Mouse (Mus musculus) v-Abl transformed pro-B cells (cell line): ENCODE measurements around the gene Olfr767.
"Not testable (repeated sequence)": the region's sequence is repeated elsewhere in the genome, so short reads cannot be mapped to it uniquely, and the experiment has no call there.

Experiments used
- in situ Hi-C, 2 experiments: fragments of 400-800 bp; cut with MboI; formaldehyde crosslinking; loops; one replicate each; pipeline ENCODE4 v1.15.1; 2025; ENCODE audit not compliant: unreplicated experiment in 2 of 2

Gene Olfr767

DNA sequence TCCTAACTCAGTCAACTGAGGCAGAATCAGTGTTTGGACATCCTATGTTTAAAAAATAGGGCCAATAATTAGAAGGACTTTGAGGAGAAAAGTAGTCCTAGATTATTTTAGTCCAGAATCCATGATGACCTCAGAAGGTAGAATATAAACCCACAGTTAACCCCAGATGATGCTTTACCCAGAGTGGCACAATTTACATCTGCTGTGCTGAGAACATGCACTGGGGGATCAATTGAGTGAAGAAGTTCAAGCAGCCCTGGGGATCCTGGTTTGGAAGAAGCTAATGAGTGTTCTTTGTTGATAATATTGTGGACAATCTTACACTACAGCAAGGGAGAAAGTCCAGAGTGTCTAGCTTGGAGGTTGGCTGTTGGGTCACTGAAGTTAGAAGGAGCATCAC is at the start of gene Olfr767:
Gene Olfr767, minus strand, starts transcription at position 101 of the 400 bp plus-strand sequence.
- in situ Hi-C loops = not testable (repeated sequence)

DNA sequence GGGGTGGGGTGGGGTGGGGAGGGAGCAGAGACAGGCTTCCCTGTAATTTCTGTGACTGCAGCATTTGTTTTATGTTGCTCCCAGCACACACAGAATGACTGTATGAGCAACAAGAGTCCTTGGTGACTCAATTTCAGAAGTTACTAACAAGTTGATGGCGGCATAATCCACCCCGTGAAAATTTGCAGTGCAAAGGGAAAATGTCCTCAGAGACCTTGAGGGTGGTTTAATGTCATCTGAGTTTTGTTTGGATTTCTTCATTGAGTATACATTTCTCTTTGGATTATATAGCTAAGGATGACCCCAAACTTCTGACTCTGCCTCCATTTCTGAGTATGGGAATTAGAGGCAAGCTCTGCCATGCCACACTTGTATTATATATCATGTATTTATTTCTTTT is 35.1 kb upstream of the Olfr767 start, which contains the start of gene Olfr769:
Gene Olfr769, minus strand, starts transcription at position 101 of the 400 bp plus-strand sequence.
- in situ Hi-C loops = no loop called here

DNA sequence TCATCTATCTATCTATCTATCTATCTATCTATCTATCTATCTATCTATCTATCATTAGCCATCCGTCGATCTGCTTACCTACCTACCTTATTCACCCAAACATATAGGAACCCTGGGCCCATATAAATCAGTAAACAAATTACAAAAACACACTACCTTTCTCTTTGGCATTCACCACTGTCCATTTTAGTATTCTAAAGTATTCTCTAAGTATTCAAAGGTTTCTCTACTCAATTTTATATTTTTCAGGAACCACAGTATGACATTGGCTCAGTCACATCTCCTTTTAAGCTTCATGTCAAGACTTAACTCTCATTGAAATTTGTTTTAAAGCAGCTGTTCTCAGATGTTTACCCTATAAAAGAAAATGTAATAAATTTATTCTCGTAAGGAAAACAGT is 32.4 kb upstream of the Olfr767 start:
- in situ Hi-C loops = no loop called here

DNA sequence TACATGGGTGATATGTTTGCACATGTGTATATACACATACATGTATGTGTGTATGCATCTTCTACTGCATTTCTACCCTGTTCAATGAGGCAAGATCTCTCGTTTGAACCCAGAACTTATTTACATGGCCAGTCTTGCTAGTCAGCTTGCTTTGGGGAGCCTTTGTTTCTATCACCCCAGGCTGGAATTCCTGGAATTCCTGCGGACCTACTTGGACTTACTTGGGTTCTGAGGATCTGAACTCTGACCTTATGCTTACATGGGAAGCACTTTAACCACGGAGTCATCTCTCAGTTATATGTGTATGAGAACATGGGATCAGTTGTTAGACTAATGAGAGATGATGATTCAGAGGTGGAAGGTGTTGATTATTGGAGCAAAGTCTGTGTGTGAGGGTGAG is 18.5 kb upstream of the Olfr767 start:
- in situ Hi-C loops = no loop called here

DNA sequence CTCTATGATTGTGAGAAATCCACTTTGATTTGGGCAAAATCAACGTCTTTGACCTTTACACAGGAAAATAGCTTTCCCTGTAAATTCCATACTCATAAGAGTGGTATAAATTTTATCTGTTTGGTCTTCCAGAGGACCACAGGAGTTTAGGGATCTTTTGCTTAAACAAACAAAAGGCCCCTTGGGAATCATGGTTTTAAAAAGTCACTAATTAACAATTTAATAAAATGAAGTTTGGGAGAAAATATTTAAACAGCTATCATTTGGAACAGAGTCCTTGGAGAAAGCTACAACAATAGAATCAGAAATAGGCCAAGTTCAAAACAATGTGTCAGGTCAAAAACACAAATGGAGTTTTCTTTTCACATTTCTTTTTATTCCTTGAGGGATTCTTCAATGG is 16.6 kb upstream of the Olfr767 start, which contains the start of gene Olfr768:
Gene Olfr768, minus strand, starts transcription at position 101 of the 400 bp plus-strand sequence.
- in situ Hi-C loops = no loop called here

DNA sequence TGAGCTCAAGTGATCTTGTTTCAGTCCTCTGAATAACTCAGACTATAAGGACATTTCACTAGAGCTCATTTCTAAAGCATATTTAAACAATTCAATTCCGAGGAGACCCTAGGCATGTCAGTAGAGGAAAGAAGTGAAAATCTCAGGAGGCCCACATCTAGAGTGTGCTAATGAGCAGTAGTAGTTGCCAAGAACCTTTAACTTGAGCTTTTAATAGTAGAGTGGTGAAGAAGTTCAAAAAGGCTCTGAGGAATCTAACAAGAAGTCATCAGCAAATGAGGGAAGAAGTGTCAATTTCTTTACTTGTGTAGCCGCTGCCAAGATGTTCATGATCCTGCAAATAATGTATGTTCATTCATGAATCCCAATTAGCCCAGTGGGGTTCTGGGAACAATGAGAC is 13.8 kb downstream of the Olfr767 start, which contains the start of gene Olfr766-ps1:
Gene Olfr766-ps1, minus strand, starts transcription at position 101 of the 400 bp plus-strand sequence.
- in situ Hi-C loops = no loop called here

DNA sequence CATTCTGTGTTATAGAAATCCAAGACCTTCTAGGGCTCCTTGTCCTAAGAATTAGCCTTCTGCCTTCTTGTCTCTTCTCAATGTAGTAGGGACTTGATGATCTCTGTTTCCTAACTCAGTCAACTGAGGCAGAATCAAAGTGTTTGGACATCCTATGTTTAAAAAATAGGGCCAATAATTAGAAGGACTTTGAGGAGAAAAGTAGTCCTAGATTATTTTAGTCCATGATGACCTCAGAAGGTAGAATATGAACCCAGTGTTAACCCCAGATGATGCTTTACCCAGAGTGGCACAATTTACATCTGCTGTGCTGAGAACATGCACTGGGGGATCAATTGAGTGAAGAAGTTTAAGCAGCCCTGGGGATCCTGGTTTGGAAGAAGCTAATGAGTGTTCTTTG is 32.8 kb downstream of the Olfr767 start, which contains the start of gene Olfr765:
Gene Olfr765, minus strand, starts transcription at position 101 of the 400 bp plus-strand sequence.
- in situ Hi-C loops = not testable (repeated sequence)

DNA sequence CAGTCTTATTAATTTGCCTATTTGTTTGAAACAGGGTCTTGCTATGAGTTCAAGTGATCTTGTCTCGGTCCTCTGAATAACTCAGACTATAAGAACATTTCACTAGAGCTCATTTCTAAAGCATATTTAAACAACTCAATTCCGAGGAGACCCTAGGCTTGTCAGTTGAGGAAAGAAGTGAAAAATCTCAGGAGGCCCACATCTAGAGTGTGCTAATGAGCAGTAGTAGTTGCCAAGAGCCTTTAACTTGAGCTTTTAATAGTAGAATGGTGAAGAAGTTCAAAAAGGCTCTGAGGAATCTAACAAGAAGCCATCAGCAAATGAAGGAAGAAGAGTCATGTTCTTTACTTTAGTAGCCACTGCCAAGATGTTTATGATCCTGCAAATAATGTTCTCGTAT is 42.9 kb downstream of the Olfr767 start, which contains the start of gene Olfr764-ps1:
Gene Olfr764-ps1, minus strand, starts transcription at position 101 of the 400 bp plus-strand sequence.
- in situ Hi-C loops = no loop called here

DNA sequence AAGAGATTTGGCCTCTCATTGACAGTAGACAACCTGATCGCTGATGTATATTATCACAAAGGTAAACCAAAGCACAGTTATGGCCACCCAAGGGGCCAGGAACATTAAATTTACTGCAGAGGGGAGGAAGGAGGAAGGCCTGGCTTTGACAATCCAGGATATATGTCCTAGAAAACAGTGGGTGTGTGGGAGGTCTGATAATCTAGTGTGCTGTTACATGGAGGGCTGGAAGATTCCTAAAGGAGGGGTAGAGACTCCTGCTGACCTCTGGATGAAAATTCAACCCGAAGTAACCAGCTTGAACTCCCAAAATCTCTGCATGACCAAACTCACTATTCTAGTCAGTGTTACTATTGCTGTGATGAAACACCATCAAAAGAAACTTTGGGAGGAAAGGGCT is 54.4 kb downstream of the Olfr767 start:
- in situ Hi-C loops = loop anchor here (5.0 to 10.0 kb wide), 4 partner anchors 356 to 1266 kb away; partner anchors contain the start of gene Olfr784 (in 1 of the 2)

DNA sequence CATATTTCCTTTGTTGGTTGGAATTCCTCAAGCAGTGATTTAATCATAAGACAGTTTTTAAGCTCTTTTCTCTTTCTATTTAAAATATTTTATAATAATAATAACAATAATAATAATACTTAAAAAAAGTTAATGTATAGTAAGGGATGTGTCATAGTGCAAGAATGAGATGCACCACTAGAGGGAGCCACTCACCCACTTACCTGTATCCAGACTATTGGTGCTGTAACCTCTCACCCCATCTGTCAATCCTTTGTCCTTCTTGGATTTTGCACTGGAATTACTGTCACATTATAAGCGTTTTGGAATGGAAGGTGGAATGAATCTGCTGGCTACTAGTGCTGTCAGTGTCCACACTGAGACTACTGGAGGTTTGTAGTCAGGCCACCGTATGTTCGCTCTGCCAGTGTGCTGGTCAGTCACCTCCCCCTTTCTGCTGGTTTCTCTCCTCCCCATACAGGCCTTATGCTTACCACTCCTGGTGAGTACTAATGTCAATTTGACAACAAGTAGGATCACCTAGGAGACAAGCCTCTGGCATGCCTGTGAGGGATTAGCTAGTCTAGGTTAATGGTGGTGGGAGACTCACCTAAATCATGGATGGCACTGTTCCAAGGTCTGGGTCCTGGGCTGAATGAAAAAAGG is 56.6 kb downstream of the Olfr767 start:
- in situ Hi-C loops = loop anchor here (5.0 to 10.0 kb wide), 4 partner anchors 359 to 1269 kb away; partner anchors contain the start of gene Olfr784 (in 1 of the 2)
